Mouse (Mus musculus) layer of hippocampus, adult 2 months (tissue): ENCODE measurements around the gene Tlk2. TPM values are rescaled to one million over a fixed set of nuclear protein-coding genes. Genes with fewer than 3 reads are reported as not detected.
A peak's percentile ranks its signal among the peaks of the same experiment; 100 is the strongest.

Experiments
- DNase-seq, 2 experiments: peaks; one replicate each; pipeline ENCODE4 v3.0.0; 2022; ENCODE audit warnings: low spot score in 2 of 2
- H3K27ac ChIP-seq: fragments of 200-600 bp; 2 replicates; pipeline ENCODE4 v1.8.1; 2022
- H3K4me3 ChIP-seq: fragments of 200-600 bp; 2 replicates; pipeline ENCODE4 v1.8.1; 2022; ENCODE audit warnings: mild to moderate bottlenecking
- CTCF ChIP-seq: fragments of 200-600 bp; conservative IDR thresholded peaks from 2 replicates; pipeline ENCODE4 v1.8.1; 2022; ENCODE audit warnings: antibody characterized with exemption, mild to moderate bottlenecking, moderate library complexity
- total RNA-seq, 2 experiments: library from RNA; stranded (reverse); gene quantifications; 2 replicates each; pipeline ENCODE4 v1.2.3; 2021

Tlk2 gene
- total RNA-seq, 2 experiments from 2014 or later: 47.9 to 50.9 TPM

GRCm38 (mm10) chr11:105283016-105283415 is 104.4 kb downstream of the Tlk2 start:
- H3K27ac ChIP-seq: no peak overlapping the region
- no peak for DNase-seq
- no peak overlapping the region for H3K4me3 ChIP-seq
- TF ChIP-seq CTCF: no peak

- DNase-seq: no peak
- TF ChIP-seq CTCF: no peak
- Histone ChIP-seq H3K4me3 (no peak overlapping the region), H3K27ac (no peak overlapping the region)
Observed at GRCm38 (mm10) chr11:105285720-105286119, 107.1 kb downstream of the Tlk2 start.

GRCm38 (mm10) chr11:105289403-105289802 is 110.8 kb downstream of the Tlk2 start:
- H3K4me3 ChIP-seq: no peak overlapping the region
- TF ChIP-seq CTCF: no peak

GRCm38 (mm10) chr11:105291681-105292123 is 113.1 kb downstream of the Tlk2 start:
- H3K27ac ChIP-seq: no peak overlapping the region
- no peak for DNase-seq
- TF ChIP-seq CTCF: no peak
- H3K4me3 ChIP-seq: peak overlapping the region; percentile 59; the same call in 1 of the 2 replicates

More at GRCm38 (mm10) chr11:105289403-105289802, 110.8 kb downstream of the Tlk2 start:
- DNase-seq: no peak
- no peak overlapping the region for H3K27ac ChIP-seq

- no peak for TF ChIP-seq CTCF
- DNase-seq: no peak
- peak within 1 kb of the TSS; percentile 59 for H3K4me3 ChIP-seq
- H3K27ac ChIP-seq: no peak within 1 kb of the TSS
Observed at GRCm38 (mm10) chr11:105292124-105293071, 113.8 kb downstream of the Tlk2 start, which contains the start of gene Mrc2. Mrc2 (plus strand) TSS chr11:105292643.

- no peak for DNase-seq
- H3K27ac ChIP-seq: no peak overlapping the region
Observed at GRCm38 (mm10) chr11:105293101-105293581, 114.5 kb downstream of the Tlk2 start.

GRCm38 (mm10) chr11:105293901-105294494 is 115.4 kb downstream of the Tlk2 start:
- no peak for TF ChIP-seq CTCF
- H3K4me3 ChIP-seq: no peak overlapping the region
- no peak for DNase-seq
- H3K27ac ChIP-seq: no peak overlapping the region

More at GRCm38 (mm10) chr11:105293101-105293581, 114.5 kb downstream of the Tlk2 start:
- no peak for TF ChIP-seq CTCF
- H3K4me3 ChIP-seq: peak overlapping the region; percentile 29; the same call in 1 of the 2 replicates

GRCm38 (mm10) chr11:105296084-105296483 is 117.5 kb downstream of the Tlk2 start:
- no peak overlapping the region for H3K4me3 ChIP-seq
- no peak for TF ChIP-seq CTCF
- no peak overlapping the region for H3K27ac ChIP-seq
- no peak for DNase-seq

- H3K4me3 ChIP-seq: no peak overlapping the region
- H3K27ac ChIP-seq: no peak overlapping the region
- TF ChIP-seq CTCF: no peak
- no peak for DNase-seq
Observed at GRCm38 (mm10) chr11:105310197-105310596, 131.6 kb downstream of the Tlk2 start.

- Histone ChIP-seq H3K27ac (no peak overlapping the region), H3K4me3 (no peak overlapping the region)
- TF ChIP-seq CTCF: no peak
- no peak for DNase-seq
Observed at GRCm38 (mm10) chr11:105311291-105311975, 132.8 kb downstream of the Tlk2 start.

- DNase-seq: no peak
Observed at GRCm38 (mm10) chr11:105312311-105312942, 133.8 kb downstream of the Tlk2 start.

GRCm38 (mm10) chr11:105312972-105313632 is 134.5 kb downstream of the Tlk2 start:
- no peak for DNase-seq
- TF ChIP-seq CTCF: no peak
- Histone ChIP-seq H3K27ac (peak overlapping the region; percentile 32; the same call in 1 of the 2 replicates), H3K4me3 (no peak overlapping the region)

More at GRCm38 (mm10) chr11:105312311-105312942, 133.8 kb downstream of the Tlk2 start:
- H3K4me3 ChIP-seq: no peak overlapping the region
- TF ChIP-seq CTCF: no peak
- H3K27ac ChIP-seq: peak overlapping the region; percentile 24; the same call in 1 of the 2 replicates
